Mouse (Mus musculus) G1E (cell line): ENCODE measurements around the gene Kcnc2.

ENCODE experiments used
- CTCF ChIP-seq: IDR thresholded peaks from 2 replicates; pipeline ENCODE4 v1.5.1; 2012; ENCODE audit warnings: low read depth, low read length, inconsistent platforms, mixed read lengths
- GATA1 ChIP-seq: IDR thresholded peaks from 2 replicates; pipeline ENCODE4 v1.6.1; 2012; ENCODE audit warnings: borderline replicate concordance, low read length, inconsistent platforms, mixed read lengths
- POLR2AphosphoS5 ChIP-seq: IDR thresholded peaks from 2 replicates; pipeline ENCODE4 v1.6.1; 2012; ENCODE audit warnings: low read depth, low read length, inconsistent platforms; ENCODE audit not compliant: insufficient replicate concordance
- TAL1 ChIP-seq: conservative IDR thresholded peaks from 2 replicates; pipeline ENCODE4 v1.6.1; 2012; ENCODE audit warnings: low read depth, low read length, inconsistent platforms, mixed read lengths

- no peak for TF ChIP-seq TAL1
- no peak for TF ChIP-seq CTCF
- no peak for TF ChIP-seq GATA1
- TF ChIP-seq POLR2AphosphoS5 = no peak
These were observed 152.4 kb downstream of the Kcnc2 start for GRCm38 (mm10) chr10:112423327-112423726.
